Mouse (Mus musculus): Measurements from ENCODE around the gene Flvcr1.

DNA sequence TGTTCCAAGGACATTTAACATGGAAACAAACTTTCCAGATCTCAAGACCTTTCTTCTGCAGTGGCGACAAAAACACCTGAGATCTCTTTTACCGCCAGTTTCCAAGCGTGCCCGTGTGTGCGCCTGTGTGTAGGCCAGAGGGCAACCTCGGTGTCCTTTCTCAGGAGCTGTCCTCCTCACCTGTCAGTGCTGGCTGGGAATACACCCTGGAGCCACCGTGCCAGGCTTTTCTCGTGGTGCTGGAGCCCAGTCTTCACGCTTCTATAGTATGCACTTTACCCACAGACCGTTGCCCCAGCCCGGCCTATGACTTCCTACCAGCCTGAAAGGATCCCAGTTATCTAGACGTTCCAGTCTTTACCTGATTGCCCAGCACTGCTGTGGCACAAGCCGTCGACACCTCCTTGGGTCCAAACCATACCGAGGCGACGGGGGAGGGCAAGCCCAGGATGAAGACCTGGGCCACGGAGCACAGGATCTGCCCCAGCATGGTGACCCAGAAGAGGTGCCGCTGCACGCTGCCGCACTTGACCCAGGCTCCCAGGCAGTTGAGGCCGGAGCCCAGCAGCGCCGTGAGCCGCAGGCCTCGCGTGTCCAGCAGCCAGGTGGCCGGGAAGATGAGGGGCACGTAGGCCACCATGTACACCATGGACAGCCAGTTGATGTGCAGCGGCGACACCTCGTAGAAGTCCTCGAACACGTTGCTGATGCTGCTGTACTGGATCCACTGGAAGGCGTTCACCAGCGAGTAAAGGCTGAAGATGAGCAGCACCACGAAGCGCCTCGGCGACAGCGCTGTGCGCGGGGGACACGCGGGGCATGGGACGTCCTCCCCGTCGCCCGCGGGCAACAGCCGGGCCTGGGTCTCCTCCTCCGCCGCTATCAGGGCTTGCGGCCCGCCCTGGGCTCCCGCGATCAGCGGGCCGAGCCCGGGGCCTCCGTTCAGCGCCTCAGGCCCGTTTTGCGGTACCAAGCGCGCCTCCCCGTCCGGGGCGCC lies 644 bp downstream of the Flvcr1 start:
- TF ChIP-seq CHD1 (IDR thresholded peaks at IDR 0.05; ENCODE audit: low read depth, low read length) (0 out of 2 replicates have a peak, but pooled peaks have one; percentile 36), USF2 (conservative IDR thresholded peaks at IDR 0.05; ENCODE audit: low read depth, low read length) (no peak), MXI1 (IDR thresholded peaks at IDR 0.05; ENCODE audit: low read depth, low read length) (0 out of 2 replicates have a peak, but pooled peaks have one; percentile 7), NRF1 (IDR thresholded peaks at IDR 0.05; ENCODE audit: low read depth, low read length) (no peak)
